Mouse (Mus musculus): ENCODE measurements around the gene Lefty2. TPM values are rescaled to one million over a fixed set of nuclear protein-coding genes. Genes with fewer than 3 reads are reported as not detected.
"Not testable (repeated sequence)": the region's sequence is repeated elsewhere in the genome, so short reads cannot be mapped to it uniquely, and the experiment has no call there.

Gene Lefty2
- polyA plus RNA-seq, 1 experiment from 2014 or later, result not detected

- no peak for DNase-seq (ENCODE audit: low spot score)
- no peaks in the 10 kb centered on the region for H3K9me3 ChIP-seq (replicated peaks)
- H3K4me3 ChIP-seq, result no peak overlapping the region
- H3K4me1 ChIP-seq, result no peaks in the 10 kb centered on the region
- 90% methylated on average over 9 of the region's 9 CpGs for WGBS
- H3K36me3 ChIP-seq, result no peaks in the 10 kb centered on the region
- H3K27me3 ChIP-seq (ENCODE audit: low read depth, poor library complexity, severe bottlenecking), result no peaks in the 10 kb centered on the region
- no peak overlapping the region for H3K27ac ChIP-seq (replicated peaks)
These were observed 17.8 kb upstream of the Lefty2 start for GRCm38 (mm10) chr1:180875126-180875525.

GRCm38 (mm10) chr1:180877466-180877865 is 15.4 kb upstream of the Lefty2 start:
- H3K9me3 ChIP-seq (replicated peaks), result no peaks in the 10 kb centered on the region
- no peaks in the 10 kb centered on the region for H3K27me3 ChIP-seq (ENCODE audit: low read depth, poor library complexity, severe bottlenecking)
- no peaks in the 10 kb centered on the region for H3K4me1 ChIP-seq
- H3K4me3 ChIP-seq, result no peak overlapping the region
- H3K36me3 ChIP-seq, result no peaks in the 10 kb centered on the region
- DNase-seq (ENCODE audit: low spot score), result no peak
- no peak overlapping the region for H3K27ac ChIP-seq (replicated peaks)
- 73% methylated on average over 4 of the region's 4 CpGs for WGBS

GRCm38 (mm10) chr1:180881768-180882167 is 11.1 kb upstream of the Lefty2 start:
- 85% methylated on average over 3 of the region's 3 CpGs for WGBS
- H3K27me3 ChIP-seq (ENCODE audit: low read depth, poor library complexity, severe bottlenecking), result 0 out of 2 replicates have a peak, but pooled peaks cover 2% of the 10 kb centered on the region
- H3K4me3 ChIP-seq, result no peak overlapping the region
- DNase-seq (ENCODE audit: low spot score), result no peak
- H3K27ac ChIP-seq (replicated peaks), result no peak overlapping the region
- no peaks in the 10 kb centered on the region for H3K36me3 ChIP-seq
- H3K9me3 ChIP-seq (replicated peaks), result no peaks in the 10 kb centered on the region
- H3K4me1 ChIP-seq, result peaks cover 3% of the 10 kb centered on the region; the same call in 1 of the 2 replicates

GRCm38 (mm10) chr1:180883731-180884130 is 9.2 kb upstream of the Lefty2 start:
- 52% methylated on average over 7 of the region's 7 CpGs for WGBS
- no peak overlapping the region for H3K27ac ChIP-seq (replicated peaks)
- peaks cover 16% of the 10 kb centered on the region for H3K27me3 ChIP-seq (ENCODE audit: low read depth, poor library complexity, severe bottlenecking)
- no peaks in the 10 kb centered on the region for H3K9me3 ChIP-seq (replicated peaks)
- H3K36me3 ChIP-seq, result no peaks in the 10 kb centered on the region
- no peak overlapping the region for H3K4me3 ChIP-seq
- H3K4me1 ChIP-seq, result peaks cover 12% of the 10 kb centered on the region
- DNase-seq (ENCODE audit: low spot score), result no peak

- Histone ChIP-seq H3K4me1 (peaks cover 18% of the 10 kb centered on the region), H3K27me3 (ENCODE audit: low read depth, poor library complexity, severe bottlenecking) (peaks cover 23% of the 10 kb centered on the region), H3K27ac (replicated peaks) (no peak overlapping the region), H3K4me3 (no peak overlapping the region), H3K9me3 (replicated peaks) (no peaks in the 10 kb centered on the region), H3K36me3 (no peaks in the 10 kb centered on the region)
- WGBS, result 85% methylated on average over 9 of the region's 9 CpGs
- DNase-seq (ENCODE audit: low spot score), result no peak
These were observed 8.4 kb upstream of the Lefty2 start for GRCm38 (mm10) chr1:180884484-180884883.

- 9% methylated on average over 13 of the region's 13 CpGs for WGBS
These were observed 4.3 kb upstream of the Lefty2 start for GRCm38 (mm10) chr1:180888556-180889042.

GRCm38 (mm10) chr1:180889172-180889571 is 3.7 kb upstream of the Lefty2 start:
- no peak overlapping the region for H3K4me3 ChIP-seq
- H3K27ac ChIP-seq (replicated peaks), result no peak overlapping the region
- peaks cover 18% of the 10 kb centered on the region for H3K4me1 ChIP-seq
- H3K27me3 ChIP-seq (ENCODE audit: low read depth, poor library complexity, severe bottlenecking), result peaks cover 60% of the 10 kb centered on the region
- DNase-seq (ENCODE audit: low spot score), result no peak
- no peaks in the 10 kb centered on the region for H3K36me3 ChIP-seq
- no peaks in the 10 kb centered on the region for H3K9me3 ChIP-seq (replicated peaks)
- 30% methylated on average over 7 of the region's 7 CpGs for WGBS

More at GRCm38 (mm10) chr1:180888556-180889042, 4.3 kb upstream of the Lefty2 start:
- Histone ChIP-seq H3K36me3 (no peaks in the 10 kb centered on the region), H3K27ac (replicated peaks) (no peak overlapping the region; the same call in 1 of the 2 replicates), H3K4me1 (peaks cover 18% of the 10 kb centered on the region), H3K27me3 (ENCODE audit: low read depth, poor library complexity, severe bottlenecking) (peaks cover 54% of the 10 kb centered on the region), H3K9me3 (replicated peaks) (no peaks in the 10 kb centered on the region), H3K4me3 (no peak overlapping the region)
- no peak for DNase-seq (ENCODE audit: low spot score)

- peaks cover 67% of the 10 kb centered on the region for H3K27me3 ChIP-seq (ENCODE audit: low read depth, poor library complexity, severe bottlenecking)
- DNase-seq (ENCODE audit: low spot score), result no peak
- H3K27ac ChIP-seq (replicated peaks), result no peak overlapping the region
- peaks cover 24% of the 10 kb centered on the region for H3K4me1 ChIP-seq
- no peaks in the 10 kb centered on the region for H3K9me3 ChIP-seq (replicated peaks)
- no peak overlapping the region for H3K4me3 ChIP-seq
- 36% methylated on average over 6 of the region's 6 CpGs for WGBS
- H3K36me3 ChIP-seq, result no peaks in the 10 kb centered on the region
These were observed 3.1 kb upstream of the Lefty2 start for GRCm38 (mm10) chr1:180889841-180890240.

- H3K9me3 ChIP-seq (replicated peaks); H3K27ac ChIP-seq (replicated peaks); H3K4me1 ChIP-seq; H3K36me3 ChIP-seq: not testable (repeated sequence)
- WGBS, result 5% methylated on average over 51 of the region's 51 CpGs
- Histone ChIP-seq H3K4me3 (peak overlapping the region; percentile 41), H3K27me3 (ENCODE audit: low read depth, poor library complexity, severe bottlenecking) (peaks cover 53% of the 10 kb centered on the region)
- DNase-seq (ENCODE audit: low spot score), result peak; percentile 26
These were observed 1.4 kb downstream of the Lefty2 start for GRCm38 (mm10) chr1:180894088-180894987.

GRCm38 (mm10) chr1:180901107-180901506 is 8.2 kb downstream of the Lefty2 start:
- no peak for DNase-seq (ENCODE audit: low spot score)
- H3K4me3 ChIP-seq, result no peak overlapping the region
- WGBS, result under 1% methylated on average over 4 of the region's 4 CpGs
- peaks cover 7% of the 10 kb centered on the region for H3K36me3 ChIP-seq
- no peak overlapping the region for H3K27ac ChIP-seq (replicated peaks)
- H3K27me3 ChIP-seq (ENCODE audit: low read depth, poor library complexity, severe bottlenecking), result no peaks in the 10 kb centered on the region
- peaks cover 19% of the 10 kb centered on the region for H3K4me1 ChIP-seq
- no peaks in the 10 kb centered on the region for H3K9me3 ChIP-seq (replicated peaks)

GRCm38 (mm10) chr1:180902915-180903314 is 10.0 kb downstream of the Lefty2 start:
- peaks cover 25% of the 10 kb centered on the region for H3K36me3 ChIP-seq
- H3K4me1 ChIP-seq, result peaks cover 26% of the 10 kb centered on the region
- 29% methylated on average over 5 of the region's 5 CpGs for WGBS
- no peaks in the 10 kb centered on the region for H3K27me3 ChIP-seq (ENCODE audit: low read depth, poor library complexity, severe bottlenecking)
- H3K27ac ChIP-seq (replicated peaks), result no peak overlapping the region
- no peak for DNase-seq (ENCODE audit: low spot score)
- H3K4me3 ChIP-seq, result no peak overlapping the region
- H3K9me3 ChIP-seq (replicated peaks), result no peaks in the 10 kb centered on the region

GRCm38 (mm10) chr1:180903666-180904038 is 10.7 kb downstream of the Lefty2 start:
- DNase-seq (ENCODE audit: low spot score), result no peak
- WGBS, result 43% methylated on average over 10 of the region's 10 CpGs
- Histone ChIP-seq H3K27me3 (ENCODE audit: low read depth, poor library complexity, severe bottlenecking) (no peaks in the 10 kb centered on the region), H3K4me1 (peaks cover 26% of the 10 kb centered on the region), H3K36me3 (peaks cover 32% of the 10 kb centered on the region), H3K27ac (replicated peaks) (peak overlapping the region; percentile 95), H3K9me3 (replicated peaks) (no peaks in the 10 kb centered on the region), H3K4me3 (peak overlapping the region; percentile 96)

Data from midbrain, embryonic 10.5 days (tissue).